Mouse (Mus musculus) R1 (cell line): ENCODE data around the gene Sprr2h.

Source experiments
- DNase-seq: peaks from one replicate; pipeline ENCODE4 v3.0.0-alpha.2; 2018; ENCODE audit warnings: low read depth, low spot score

The Sprr2h gene

GRCm38 (mm10) chr3:92385385-92385784 is at the start of gene Sprr2h:
Gene Sprr2h (plus strand): TSS chr3:92385685.
- no peak for DNase-seq

- no peak for DNase-seq
Measured at GRCm38 (mm10) chr3:92336278-92336677, 49.2 kb upstream of the Sprr2h start.

- no peak for DNase-seq
Measured at GRCm38 (mm10) chr3:92338840-92339239, 46.6 kb upstream of the Sprr2h start, which contains the start of gene Sprr2d. Gene Sprr2d (plus strand): TSS chr3:92339140.

- DNase-seq, result no peak
Measured at GRCm38 (mm10) chr3:92351843-92352242, 33.6 kb upstream of the Sprr2h start, which contains the start of gene Sprr2e. Gene Sprr2e (plus strand): TSS chr3:92352143.

- no peak for DNase-seq
Measured at GRCm38 (mm10) chr3:92361619-92362018, 23.9 kb upstream of the Sprr2h start.

- DNase-seq, result no peak
Measured at GRCm38 (mm10) chr3:92364887-92365286, 20.6 kb upstream of the Sprr2h start, which contains the start of gene Sprr2f. Gene Sprr2f (plus strand): TSS chr3:92365187.

- DNase-seq, result no peak
Measured at GRCm38 (mm10) chr3:92373613-92374012, 11.9 kb upstream of the Sprr2h start.

GRCm38 (mm10) chr3:92394301-92394700 is 8.8 kb downstream of the Sprr2h start:
- DNase-seq, result no peak

GRCm38 (mm10) chr3:92407691-92408090 is 22.2 kb downstream of the Sprr2h start, which contains the start of gene Sprr2i:
Gene Sprr2i (plus strand): TSS chr3:92407991.
- DNase-seq, result no peak

- no peak for DNase-seq
Measured at GRCm38 (mm10) chr3:92417782-92418181, 32.3 kb downstream of the Sprr2h start, which contains the start of gene Sprr2j-ps. Gene Sprr2j-ps (plus strand): TSS chr3:92418082.

- no peak for DNase-seq
Measured at GRCm38 (mm10) chr3:92429323-92429722, 43.8 kb downstream of the Sprr2h start, which contains the start of gene Gm9774. Gene Gm9774 (minus strand): TSS chr3:92429423.

GRCm38 (mm10) chr3:92432282-92432681 is 46.8 kb downstream of the Sprr2h start, which contains the start of gene Sprr2k:
Gene Sprr2k (plus strand): TSS chr3:92432582.
- DNase-seq, result no peak
